Mouse (Mus musculus): Measurements from ENCODE around the gene Galnt16.

DNA sequence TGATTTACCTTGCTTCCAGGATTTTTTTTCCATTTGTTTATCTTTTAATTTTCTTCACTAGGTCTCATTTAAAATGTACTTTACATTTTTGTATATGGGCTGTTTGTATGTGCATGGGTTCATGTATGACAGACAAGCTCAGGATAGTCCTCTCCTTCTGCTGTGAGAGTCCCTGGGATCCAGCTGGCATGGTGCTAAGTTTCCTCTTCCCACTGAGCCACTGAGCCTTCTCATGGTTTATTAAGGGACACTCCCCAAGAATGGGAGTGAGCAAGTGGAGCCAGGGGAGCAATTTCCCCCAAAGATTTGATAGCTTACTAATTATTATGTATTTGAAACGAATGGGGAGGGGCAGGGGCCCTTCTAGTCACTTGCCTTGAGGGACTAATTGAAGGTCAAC is 17.6 kb upstream of the Galnt16 start:
- TF ChIP-seq CTCF (IDR thresholded peaks at IDR 0.05; ENCODE audit: borderline replicate concordance, control insufficient read depth, extremely low read depth, insufficient read depth, low read length, poor library complexity) (no peak), POLR2A (IDR thresholded peaks at IDR 0.05; ENCODE audit: control insufficient read depth, extremely low read depth, insufficient read depth, low read length, poor library complexity) (no peak)

Measured in thymus, adult 2 months (tissue).